ENCODE assay signal across 10 mouse cellular contexts in genomic region chr2:45096638-45097247, GRCm38 (mm10). TPM values are rescaled to one million over a fixed set of nuclear protein-coding genes. Genes with fewer than 3 reads are reported as not detected.
DNase-seq lines count a peak whose midpoint lies in the region; ATAC-seq and TF ChIP-seq lines count a peak whose summit lies in the region.
"Had no signal": no experiment of that assay in that cellular context is flagged by ENCODE, and none has a peak within 500 bp of the region (broad histone marks: within the 10 kb centered on the region; RNA-seq: fewer than 3 reads in every experiment).

No protein-coding gene starts in this region.

- no peak for TF ChIP-seq EP300 in lung, postnatal 0 days (IDR thresholded peaks at IDR 0.05)
- no peak for TF ChIP-seq EP300 in stomach, postnatal 0 days (optimal IDR thresholded peaks at IDR 0.05)

- no peak overlapping the region for H3K9ac ChIP-seq in lung, postnatal 0 days (replicated peaks; ENCODE audit: low read depth)
- H3K9ac ChIP-seq in intestine, embryonic 16.5 days (ENCODE audit: low read depth, low read length): no peak overlapping the region
- H3K9ac ChIP-seq in stomach, postnatal 0 days (ENCODE audit: low read length): no peak overlapping the region
- H3K9ac ChIP-seq: limb, embryonic 13.5 days had no signal

- DNase-seq in heart, embryonic 10.5 days (ENCODE audit: low spot score): no peak
- DNase-seq in heart, postnatal 4 days: no peak
- no peak for DNase-seq in lung, postnatal 0 days (ENCODE audit: low spot score)
- DNase-seq in lung, postnatal 25 days (ENCODE audit: low spot score): no peak
- no peak for DNase-seq in stomach, postnatal 0 days (ENCODE audit: low spot score)
- no peak for DNase-seq in adrenal gland, adult 8-10 months
- no peak for DNase-seq in left cerebral cortex, adult 18-20 months (ENCODE audit: low spot score in 2 of 2)
- DNase-seq: gastrocnemius, postnatal 25 days had no signal

- H3K9me3 ChIP-seq in heart, embryonic 10.5 days: no peaks in the 10 kb centered on the region
- H3K9me3 ChIP-seq in lung, postnatal 0 days (ENCODE audit: low read length): no peaks in the 10 kb centered on the region
- no peaks in the 10 kb centered on the region for H3K9me3 ChIP-seq in intestine, embryonic 16.5 days (ENCODE audit: control insufficient read depth, low read length)
- H3K9me3 ChIP-seq in stomach, postnatal 0 days (ENCODE audit: control insufficient read depth, low read length): no peaks in the 10 kb centered on the region
- H3K9me3 ChIP-seq: limb, embryonic 13.5 days had no signal

- no peak for ATAC-seq in lung, postnatal 0 days
- no peak for ATAC-seq in intestine, embryonic 16.5 days
- no peak for ATAC-seq in stomach, postnatal 0 days (ENCODE audit: low FRiP score, low TSS enrichment)

- 34% methylated on average over 10 of the region's 10 CpGs for WGBS in heart, embryonic 10.5 days
- WGBS in lung, postnatal 0 days: 40% methylated on average over 10 of the region's 10 CpGs
- 39% methylated on average over 10 of the region's 10 CpGs for WGBS in intestine, embryonic 16.5 days
- WGBS in stomach, postnatal 0 days: 46% methylated on average over 10 of the region's 10 CpGs

- H3K36me3 ChIP-seq in heart, embryonic 10.5 days: no peaks in the 10 kb centered on the region
- 0 out of 2 replicates have a peak, but pooled peaks cover 3% of the 10 kb centered on the region for H3K36me3 ChIP-seq in lung, postnatal 0 days (ENCODE audit: insufficient read depth, low read length)
- no peaks in the 10 kb centered on the region for H3K36me3 ChIP-seq in intestine, embryonic 16.5 days (ENCODE audit: control insufficient read depth, insufficient read depth, low read length)
- H3K36me3 ChIP-seq in stomach, postnatal 0 days (ENCODE audit: control insufficient read depth, insufficient read depth, low read length): no peaks in the 10 kb centered on the region
- H3K36me3 ChIP-seq: limb, embryonic 13.5 days had no signal

- TF ChIP-seq CTCF in lung, postnatal 0 days (IDR thresholded peaks at IDR 0.05): no peak
- TF ChIP-seq CTCF in stomach, postnatal 0 days (IDR thresholded peaks at IDR 0.05; ENCODE audit: low read depth): no peak

- H3K27me3 ChIP-seq in heart, embryonic 10.5 days (ENCODE audit: insufficient read depth, poor library complexity, severe bottlenecking): no peaks in the 10 kb centered on the region
- H3K27me3 ChIP-seq in lung, postnatal 0 days (replicated peaks; ENCODE audit: insufficient read depth, low read length): no peaks in the 10 kb centered on the region
- H3K27me3 ChIP-seq in intestine, embryonic 16.5 days (replicated peaks; ENCODE audit: control insufficient read depth, insufficient read depth, low read length): no peaks in the 10 kb centered on the region
- H3K27me3 ChIP-seq in stomach, postnatal 0 days (ENCODE audit: control insufficient read depth, insufficient read depth, low read length): no peaks in the 10 kb centered on the region

- H3K4me3 ChIP-seq in heart, embryonic 10.5 days: no peak overlapping the region
- no peak overlapping the region for H3K4me3 ChIP-seq in lung, postnatal 0 days (ENCODE audit: low read depth, low read length)
- H3K4me3 ChIP-seq in intestine, embryonic 16.5 days (ENCODE audit: low read length): no peak overlapping the region
- H3K4me3 ChIP-seq in stomach, postnatal 0 days (ENCODE audit: low read depth, low read length): no peak overlapping the region
- H3K4me3 ChIP-seq: limb, embryonic 13.5 days had no signal

- H3K4me1 ChIP-seq in heart, embryonic 10.5 days: peaks cover 76% of the 10 kb centered on the region
- 0 out of 2 replicates have a peak, but pooled peaks cover 5% of the 10 kb centered on the region for H3K4me1 ChIP-seq in lung, postnatal 0 days (ENCODE audit: insufficient read depth, low read depth, low read length)
- peaks cover 8% of the 10 kb centered on the region; the same call in 1 of the 2 replicates for H3K4me1 ChIP-seq in intestine, embryonic 16.5 days (ENCODE audit: control insufficient read depth, insufficient read depth, low read length)
- H3K4me1 ChIP-seq in stomach, postnatal 0 days (replicated peaks; ENCODE audit: control insufficient read depth, insufficient read depth): no peaks in the 10 kb centered on the region

- H3K27ac ChIP-seq in heart, embryonic 10.5 days: peak overlapping the region; percentile 81
- peak overlapping the region; percentile 44; the same call in 1 of the 2 replicates for H3K27ac ChIP-seq in lung, postnatal 0 days (ENCODE audit: low read length)
- H3K27ac ChIP-seq in intestine, embryonic 16.5 days (ENCODE audit: low read length): 0 out of 2 replicates have a peak overlapping the region, but pooled peaks have one; percentile 8
- H3K27ac ChIP-seq in stomach, postnatal 0 days (replicated peaks): peak overlapping the region; percentile 74
- H3K27ac ChIP-seq: limb, embryonic 13.5 days had no signal

- H3K4me2 ChIP-seq in lung, postnatal 0 days (replicated peaks; ENCODE audit: low read depth, low read length): no peak overlapping the region
- no peak overlapping the region for H3K4me2 ChIP-seq in intestine, embryonic 16.5 days (ENCODE audit: low read depth, low read length)
- H3K4me2 ChIP-seq in stomach, postnatal 0 days (replicated peaks; ENCODE audit: low read depth): peak overlapping the region; percentile 1; the same call in 1 of the 2 replicates
- H3K4me2 ChIP-seq: limb, embryonic 13.5 days had no signal

RNA-seq across cellular contexts. Expression of gene Zeb2, which starts 20.5 kb away (rescaled TPM):
- 22.8 and 25.1 TPM in 2 replicates for polyA plus RNA-seq in heart, embryonic 10.5 days (2016; fragmentation: Nextera tagmentation; extraction: Ambion mirVana)
- 10 to 100 TPM; 59.7 to 66.5 TPM for total RNA-seq in heart, postnatal 4 days (2021)
- 36.4 and 44.9 TPM in 2 replicates for polyA plus RNA-seq in lung, postnatal 0 days (2015; fragmentation: Nextera tagmentation; extraction: Ambion mirVana)
- 26.9 and 30.9 TPM in 2 replicates for polyA plus RNA-seq in intestine, embryonic 16.5 days (2015; fragmentation: Nextera tagmentation; extraction: Ambion mirVana)
- polyA plus RNA-seq in stomach, postnatal 0 days (2015; fragmentation: Nextera tagmentation; extraction: Ambion mirVana): 13.5 and 14.4 TPM in 2 replicates
- total RNA-seq in adrenal gland, adult 8-10 months (2022): 100 to 1,000 TPM; 131 to 156 (median 144) TPM
- total RNA-seq in left cerebral cortex, adult 18-20 months (2021): 100 to 1,000 TPM; 141 to 180 TPM

Comparison
In these comparisons a context has a peak if more than half of its experiments do, and no peak if none do; other contexts are left out.
1. H3K27ac ChIP-seq: peak in every context shown above with its lines; median percentile 81 in heart, embryonic 10.5 days; 74 in stomach, postnatal 0 days; 44 in lung, postnatal 0 days; 8 in intestine, embryonic 16.5 days.